Mouse (Mus musculus) embryonic facial prominence, embryonic 10.5 days (tissue): ENCODE measurements around the gene Lyrm7. TPM values are rescaled to one million over a fixed set of nuclear protein-coding genes. Genes with fewer than 3 reads are reported as not detected.

ENCODE experiments used
- DNase-seq: peaks from one replicate; pipeline ENCODE4 v3.0.0-alpha.2; 2017; ENCODE audit warnings: low spot score
- H3K27ac ChIP-seq: fragments of 300-500 bp; sonication (generic); replicated peaks from 2 replicates; pipeline ENCODE4 v1.5.1; 2016; ENCODE audit warnings: mild to moderate bottlenecking
- H3K27me3 ChIP-seq: fragments of 300-500 bp; sonication (generic); replicated peaks from 2 replicates; pipeline ENCODE4 v1.6.1; 2016; ENCODE audit warnings: low read depth, mild to moderate bottlenecking; ENCODE audit not compliant: poor library complexity, severe bottlenecking
- H3K36me3 ChIP-seq: fragments of 300-500 bp; sonication (generic); replicated peaks from 2 replicates; pipeline ENCODE4 v1.6.1; 2016; ENCODE audit warnings: mild to moderate bottlenecking, moderate library complexity
- H3K4me1 ChIP-seq: fragments of 300-500 bp; sonication (generic); 2 replicates; pipeline ENCODE4 v1.6.1; 2016
- H3K4me3 ChIP-seq: fragments of 300-500 bp; sonication (generic); 2 replicates; pipeline ENCODE4 v1.5.1; 2016; ENCODE audit warnings: mild to moderate bottlenecking, moderate library complexity
- H3K9me3 ChIP-seq: fragments of 300-500 bp; sonication (generic); 2 replicates; pipeline ENCODE4 v1.6.1; 2016; ENCODE audit warnings: mild to moderate bottlenecking
- WGBS: fragments of 180-500 bp; shearing (Covaris S2); methylation state at CpG from one replicate; pipeline ENCODE4 v1.1.7; 2016; 5-methylcytosine and 5-hydroxymethylcytosine counted together
- polyA plus RNA-seq: library from polyadenylated mRNA; unstranded; fragments of >200 nt; fragmentation: Nextera tagmentation; extraction: Ambion mirVana; gene quantifications from 2 replicates; pipeline ENCODE4 v1.2.1, GENCODE M21; 2016

The Lyrm7 gene
- polyA plus RNA-seq, 1 experiment from 2014 or later = 6.7 TPM

- WGBS = 86% methylated on average over 9 of the region's 9 CpGs
- Histone ChIP-seq H3K4me1 (peaks cover 13% of the 10 kb centered on the region), H3K27me3 (no peaks in the 10 kb centered on the region), H3K9me3 (no peaks in the 10 kb centered on the region), H3K4me3 (no peak overlapping the region), H3K27ac (no peak overlapping the region), H3K36me3 (no peaks in the 10 kb centered on the region)
- DNase-seq = no peak
Observed at GRCm38 (mm10) chr11:54807669-54808068, 53.0 kb downstream of the Lyrm7 start.

DNA sequence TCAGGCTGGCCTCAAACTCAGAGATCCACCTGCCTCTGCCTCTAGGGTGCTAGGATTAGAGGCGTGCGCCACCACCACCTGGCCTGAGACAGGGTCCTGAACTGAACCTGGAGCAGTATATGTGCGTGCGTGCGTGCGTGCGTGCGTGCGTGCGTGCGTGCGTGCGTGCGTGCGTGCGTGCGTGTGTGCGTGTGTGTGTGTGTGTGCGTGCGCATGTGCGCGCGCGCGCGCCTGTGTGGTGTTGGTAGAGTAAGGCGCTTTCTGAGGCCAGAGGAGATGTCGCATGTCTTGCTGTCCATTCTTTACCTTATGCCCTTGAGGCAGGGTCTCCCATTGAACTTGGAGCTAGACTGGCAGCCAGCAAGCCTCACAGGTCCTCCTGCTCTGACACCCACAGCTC lies 53.8 kb downstream of the Lyrm7 start:
- 94% methylated on average over 28 of the region's 28 CpGs for WGBS

GRCm38 (mm10) chr11:54805196-54805595 lies 55.5 kb downstream of the Lyrm7 start:
- DNase-seq = no peak
- Histone ChIP-seq H3K4me3 (no peak overlapping the region), H3K36me3 (no peaks in the 10 kb centered on the region), H3K27me3 (no peaks in the 10 kb centered on the region), H3K4me1 (0 out of 2 replicates have a peak, but pooled peaks cover 2% of the 10 kb centered on the region), H3K9me3 (no peaks in the 10 kb centered on the region), H3K27ac (no peak overlapping the region)
- 91% methylated on average over 4 of the region's 4 CpGs for WGBS

More for the DNA sequence above, 53.8 kb downstream of the Lyrm7 start:
- no peak overlapping the region for H3K27ac ChIP-seq
- no peak overlapping the region for H3K4me3 ChIP-seq
- H3K4me1 ChIP-seq = peaks cover 13% of the 10 kb centered on the region
- no peaks in the 10 kb centered on the region for H3K27me3 ChIP-seq
- no peak for DNase-seq
- H3K36me3 ChIP-seq = no peaks in the 10 kb centered on the region
- no peaks in the 10 kb centered on the region for H3K9me3 ChIP-seq

DNA sequence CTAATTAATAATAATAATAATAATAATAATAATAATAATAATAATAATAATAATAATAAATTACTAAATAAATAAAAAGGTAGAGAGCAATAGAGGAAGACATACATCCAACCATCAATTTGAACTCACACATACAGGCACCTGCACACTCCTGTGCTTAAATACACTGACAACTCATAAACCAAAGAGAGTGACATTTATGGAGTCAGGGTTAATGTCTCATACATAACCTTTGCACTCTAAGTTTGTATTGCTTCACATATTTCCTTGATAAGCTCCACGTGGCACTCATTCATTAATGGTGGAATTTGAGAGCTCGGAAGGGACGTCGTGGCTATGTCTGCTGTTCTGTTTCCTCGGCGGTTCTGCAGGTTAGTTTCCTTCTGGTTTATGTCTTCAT lies 58.1 kb downstream of the Lyrm7 start:
- no peak overlapping the region for H3K27ac ChIP-seq
- H3K4me3 ChIP-seq = no peak overlapping the region
- no peaks in the 10 kb centered on the region for H3K9me3 ChIP-seq
- WGBS = 74% methylated on average over 6 of the region's 6 CpGs
- no peak for DNase-seq
- no peaks in the 10 kb centered on the region for H3K36me3 ChIP-seq
- H3K4me1 ChIP-seq = no peaks in the 10 kb centered on the region
- H3K27me3 ChIP-seq = no peaks in the 10 kb centered on the region

DNA sequence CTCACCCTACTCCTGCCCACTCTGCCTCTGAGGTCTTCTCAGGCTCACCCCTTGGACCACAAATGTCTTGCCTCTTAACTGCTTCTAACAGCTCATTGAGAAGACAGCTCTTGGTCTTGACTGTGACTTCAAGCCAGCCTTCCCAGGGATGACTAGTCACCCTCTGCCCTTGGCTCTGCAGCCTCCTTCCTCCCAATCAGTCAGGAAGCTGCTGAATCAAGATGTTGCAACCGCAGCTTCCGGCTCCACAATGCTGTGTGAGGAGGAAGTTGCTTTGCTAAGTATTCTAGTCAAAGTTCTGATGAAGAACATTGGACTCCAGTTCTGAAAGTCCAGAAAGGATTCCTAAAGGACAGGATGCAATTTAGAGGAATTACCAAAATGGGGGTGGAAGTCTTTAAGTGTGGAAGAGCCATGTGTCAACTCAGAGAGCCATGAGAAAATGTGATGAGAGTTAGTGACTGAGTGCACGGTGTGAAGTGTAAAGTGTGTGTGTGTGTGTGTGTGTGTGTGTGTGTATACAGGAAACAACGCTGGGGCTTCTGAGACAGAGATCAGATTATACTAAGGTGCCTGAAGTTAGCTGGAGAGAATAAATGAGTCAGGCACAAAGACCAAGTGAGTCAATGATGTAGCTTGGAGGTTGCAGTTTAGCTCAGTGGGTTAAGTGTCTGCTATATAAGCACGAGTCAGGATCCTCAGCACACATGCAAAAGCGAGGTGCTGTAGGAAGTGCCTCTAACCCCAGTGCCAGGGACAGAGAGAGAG lies 58.7 kb downstream of the Lyrm7 start:
- DNase-seq = no peak
- H3K4me1 ChIP-seq = no peaks in the 10 kb centered on the region
- no peak overlapping the region for H3K27ac ChIP-seq
- H3K4me3 ChIP-seq = no peak overlapping the region
- 86% methylated on average over 6 of the region's 6 CpGs for WGBS
- no peaks in the 10 kb centered on the region for H3K36me3 ChIP-seq
- H3K27me3 ChIP-seq = no peaks in the 10 kb centered on the region
- H3K9me3 ChIP-seq = no peaks in the 10 kb centered on the region

DNA sequence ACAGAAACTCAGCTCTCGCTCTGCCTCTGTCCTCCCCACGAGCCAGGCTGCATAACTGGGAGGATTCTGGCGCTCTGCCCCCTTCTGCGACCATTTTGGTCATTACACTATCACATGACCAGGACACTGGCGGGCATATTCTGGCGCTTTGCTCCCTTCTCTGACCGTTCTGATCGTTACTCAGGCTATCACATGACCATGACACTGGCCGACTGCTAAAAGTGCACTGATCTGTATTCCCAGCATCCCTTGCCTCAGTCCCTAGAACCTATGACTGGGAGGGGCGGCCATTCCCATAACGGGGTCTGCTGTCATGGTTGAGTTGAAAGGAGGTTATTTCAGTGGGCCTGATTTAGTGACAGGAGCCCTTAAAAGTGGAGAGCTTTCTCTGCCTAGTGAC lies 64.2 kb downstream of the Lyrm7 start:
- Histone ChIP-seq H3K9me3 (no peaks in the 10 kb centered on the region), H3K27me3 (no peaks in the 10 kb centered on the region), H3K36me3 (no peaks in the 10 kb centered on the region), H3K4me3 (no peak overlapping the region), H3K27ac (no peak overlapping the region), H3K4me1 (no peaks in the 10 kb centered on the region)
- DNase-seq = no peak
- WGBS = 84% methylated on average over 11 of the region's 11 CpGs

DNA sequence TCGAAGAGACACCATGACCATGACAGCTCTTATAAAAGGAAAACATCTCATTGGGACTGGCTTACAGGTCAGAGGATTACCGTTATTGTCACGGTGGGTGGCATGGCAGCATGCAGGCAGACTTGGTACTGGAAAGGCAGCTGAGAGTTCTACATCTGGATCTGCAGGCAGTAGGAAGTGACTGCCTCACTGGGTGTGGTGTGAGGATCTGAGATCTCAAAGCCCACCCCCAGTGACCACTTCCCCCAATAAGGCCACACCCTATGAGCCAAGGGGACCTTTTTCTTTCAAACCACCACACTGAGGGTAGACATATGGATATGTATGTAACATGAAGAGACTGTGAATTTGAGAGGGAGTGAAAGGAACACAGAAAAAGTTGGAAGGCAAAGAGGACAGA lies 66.0 kb downstream of the Lyrm7 start:
- Histone ChIP-seq H3K4me3 (no peak overlapping the region), H3K36me3 (no peaks in the 10 kb centered on the region), H3K4me1 (no peaks in the 10 kb centered on the region), H3K27ac (no peak overlapping the region), H3K27me3 (no peaks in the 10 kb centered on the region), H3K9me3 (no peaks in the 10 kb centered on the region)
- WGBS = 92% methylated on average over 3 of the region's 3 CpGs
- no peak for DNase-seq

DNA sequence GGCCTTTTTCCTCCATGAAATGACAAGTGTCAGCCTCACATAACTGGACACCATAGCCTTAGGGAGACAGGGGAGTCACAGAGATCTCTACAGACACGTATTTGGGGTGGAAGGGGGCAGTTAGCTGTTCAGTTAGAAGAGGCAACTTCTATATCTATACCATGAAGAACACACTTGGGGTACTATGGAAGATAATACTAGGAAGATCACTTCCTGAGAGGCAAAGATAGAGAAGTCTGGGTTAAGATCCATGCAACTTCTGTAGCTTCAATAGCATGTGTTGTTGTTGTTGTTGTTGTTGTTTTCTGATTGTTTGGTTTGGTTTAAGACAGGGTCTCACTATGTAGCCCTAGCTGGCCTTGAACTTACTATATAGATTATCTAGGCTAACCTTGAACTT lies 67.5 kb downstream of the Lyrm7 start:
- no peak overlapping the region for H3K4me3 ChIP-seq
- H3K9me3 ChIP-seq = no peaks in the 10 kb centered on the region
- no peak overlapping the region for H3K27ac ChIP-seq
- H3K36me3 ChIP-seq = no peaks in the 10 kb centered on the region
- 65% methylated on average over 1 of the region's 1 CpGs for WGBS
- DNase-seq = no peak
- H3K27me3 ChIP-seq = no peaks in the 10 kb centered on the region
- peaks cover 4% of the 10 kb centered on the region; the same call in 1 of the 2 replicates for H3K4me1 ChIP-seq

DNA sequence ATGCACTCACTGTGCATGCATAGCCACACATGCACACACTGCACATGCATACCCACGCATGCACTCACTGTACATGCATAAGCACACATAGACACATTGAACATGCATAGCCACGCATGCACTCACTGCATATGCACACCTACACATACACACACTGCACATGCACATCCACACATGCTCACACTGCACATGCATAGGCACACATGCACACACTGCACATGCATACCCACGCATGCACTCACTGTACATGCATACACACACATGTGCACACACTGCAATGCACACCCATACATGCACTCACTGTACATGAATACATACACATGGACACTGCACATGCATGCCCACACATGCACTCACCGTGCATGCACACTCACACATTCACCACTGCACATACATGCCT lies 69.3 kb downstream of the Lyrm7 start:
- H3K27ac ChIP-seq = no peak overlapping the region
- WGBS = 94% methylated on average over 4 of the region's 4 CpGs

DNA sequence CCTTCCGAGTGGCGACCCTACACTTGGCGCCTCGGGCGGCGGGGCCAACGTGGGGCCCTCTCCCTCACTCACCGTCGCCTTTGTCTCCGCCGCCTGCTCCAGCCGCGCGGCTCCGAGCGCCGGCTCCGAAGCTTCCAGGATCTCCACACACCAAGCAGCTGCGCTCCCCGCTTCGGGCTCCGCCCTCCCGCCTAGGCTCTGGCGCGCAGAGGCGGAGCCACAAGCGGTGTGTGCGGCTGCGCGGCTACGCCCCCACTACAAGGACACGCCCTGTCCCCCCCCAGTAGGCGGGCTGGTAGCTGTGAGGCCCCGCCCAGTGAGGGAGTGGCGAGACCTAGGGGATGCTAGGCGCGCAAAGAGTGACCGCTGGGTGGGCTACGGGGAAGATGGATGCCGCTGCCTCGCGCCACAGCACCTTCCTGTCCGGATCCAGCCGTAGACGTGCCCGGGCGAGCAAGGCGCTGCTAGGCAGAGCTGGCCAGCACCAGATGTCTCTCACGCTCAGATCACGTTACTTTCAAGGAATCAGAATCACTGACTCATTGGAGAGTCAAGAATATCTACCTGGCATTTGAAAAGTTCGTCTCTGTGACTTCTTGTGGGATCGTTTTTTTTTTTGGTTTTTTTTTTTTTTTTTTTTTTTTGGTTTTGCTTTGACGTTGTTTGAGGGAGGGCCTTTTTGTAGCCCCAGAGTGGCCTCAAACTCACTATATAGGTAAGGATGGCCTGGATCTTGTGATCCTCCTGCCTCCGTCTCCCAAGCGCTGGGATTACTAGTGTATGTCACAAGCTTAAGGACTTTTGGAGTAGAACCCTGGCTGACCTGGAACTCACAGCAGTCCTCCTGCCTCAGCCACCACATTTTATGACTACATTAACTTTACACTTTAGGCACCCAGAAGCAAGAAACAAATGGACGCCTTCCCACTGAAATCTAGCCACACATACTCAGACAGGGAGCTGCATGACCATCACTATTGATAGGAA lies 72.9 kb downstream of the Lyrm7 start, which contains the start of gene Cdc42se2:
TSS of gene Cdc42se2 (minus strand) at position 188 of the 987 bp plus-strand sequence.
- Histone ChIP-seq H3K9me3 (no peaks in the 10 kb centered on the region), H3K36me3 (peaks cover 12% of the 10 kb centered on the region; the same call in 1 of the 2 replicates), H3K27me3 (no peaks in the 10 kb centered on the region), H3K4me3 (peak within 1 kb of the TSS; percentile 96), H3K27ac (peak within 1 kb of the TSS; percentile 98), H3K4me1 (peaks cover 20% of the 10 kb centered on the region)
- WGBS = 4% methylated on average over 56 of the region's 56 CpGs
- DNase-seq = peak; percentile 99

More for the DNA sequence above, 69.3 kb downstream of the Lyrm7 start:
- DNase-seq = no peak
- Histone ChIP-seq H3K27me3 (no peaks in the 10 kb centered on the region), H3K4me3 (no peak overlapping the region), H3K9me3 (no peaks in the 10 kb centered on the region), H3K4me1 (peaks cover 7% of the 10 kb centered on the region; the same call in 1 of the 2 replicates), H3K36me3 (no peaks in the 10 kb centered on the region)

DNA sequence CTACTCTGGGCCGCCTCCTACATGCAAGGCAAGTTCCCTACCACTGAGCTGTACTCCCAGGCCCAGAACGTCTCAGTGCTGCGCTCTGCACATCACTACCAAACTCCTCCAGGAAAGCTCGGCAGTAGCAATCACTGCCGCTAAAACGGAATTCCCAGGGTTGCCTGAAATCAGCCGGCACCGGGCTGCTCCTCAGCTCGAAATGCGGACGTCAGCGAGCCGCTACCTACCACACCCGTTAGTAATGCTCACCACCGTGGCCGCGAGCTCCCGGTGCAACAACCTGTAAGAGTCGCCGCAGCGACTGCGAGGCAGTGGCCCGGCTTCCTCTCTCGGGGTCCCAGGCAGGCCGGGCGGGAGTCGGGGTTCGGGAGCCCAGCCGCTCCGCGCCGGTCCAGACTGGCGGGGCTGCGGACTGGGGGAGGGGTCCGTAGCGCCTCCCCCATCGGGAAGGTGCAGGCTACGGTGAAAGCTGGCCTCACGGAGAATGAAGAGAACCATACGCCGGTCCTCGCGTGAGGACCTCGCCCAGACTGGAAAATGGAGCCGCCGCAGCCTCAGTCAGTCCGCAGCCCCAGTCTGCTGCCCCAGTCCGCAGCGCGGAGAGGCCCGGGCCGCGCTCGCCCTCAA lies 73.7 kb downstream of the Lyrm7 start:
- peaks cover 15% of the 10 kb centered on the region; the same call in 1 of the 2 replicates for H3K36me3 ChIP-seq
- H3K9me3 ChIP-seq = no peaks in the 10 kb centered on the region
- DNase-seq = peak; percentile 78
- peak overlapping the region; percentile 96 for H3K4me3 ChIP-seq
- H3K4me1 ChIP-seq = peaks cover 24% of the 10 kb centered on the region
- under 1% methylated on average over 54 of the region's 54 CpGs for WGBS
- no peaks in the 10 kb centered on the region for H3K27me3 ChIP-seq
- peak overlapping the region; percentile 98 for H3K27ac ChIP-seq

- H3K4me1 ChIP-seq = peaks cover 24% of the 10 kb centered on the region
- H3K4me3 ChIP-seq = peak overlapping the region; percentile 96
- WGBS = 90% methylated on average over 3 of the region's 3 CpGs
- H3K27ac ChIP-seq = no peak overlapping the region
- no peaks in the 10 kb centered on the region for H3K27me3 ChIP-seq
- no peaks in the 10 kb centered on the region for H3K9me3 ChIP-seq
- H3K36me3 ChIP-seq = peaks cover 15% of the 10 kb centered on the region; the same call in 1 of the 2 replicates
- no peak for DNase-seq
Observed at GRCm38 (mm10) chr11:54785566-54785965, 75.2 kb downstream of the Lyrm7 start.
